Mouse (Mus musculus) hindbrain, postnatal 0 days (tissue): ENCODE results near the gene N4bp2l1. TPM values are rescaled to one million over a fixed set of nuclear protein-coding genes. Genes with fewer than 3 reads are reported as not detected.

ENCODE experiments used
- ATAC-seq: fragments of 200-750 bp; cut with Nextera tagmentation; 2 replicates; pipeline ENCODE4 v1.8.0; 2017; ENCODE audit warnings: mild to moderate bottlenecking, moderate TSS enrichment, moderate library complexity
- DNase-seq: peaks from one replicate; pipeline ENCODE4 v3.0.0-alpha.2; 2015; ENCODE audit warnings: low spot score
- H3K27ac ChIP-seq: fragments of 300-500 bp; sonication (generic); 2 replicates; pipeline ENCODE4 v1.5.1; 2014; ENCODE audit warnings: mild to moderate bottlenecking
- H3K27me3 ChIP-seq: fragments of 300-500 bp; sonication (generic); 2 replicates; pipeline ENCODE4 v1.6.1; 2014; ENCODE audit warnings: low read length, mixed read lengths; ENCODE audit not compliant: insufficient read depth
- H3K36me3 ChIP-seq: fragments of 300-500 bp; sonication (generic); 2 replicates; pipeline ENCODE4 v1.6.1; 2014; ENCODE audit warnings: low read length, mixed read lengths; ENCODE audit not compliant: insufficient read depth
- H3K4me1 ChIP-seq: fragments of 300-500 bp; sonication (generic); 2 replicates; pipeline ENCODE4 v1.6.1; 2014; ENCODE audit warnings: antibody characterized with exemption, low read length, mixed read lengths; ENCODE audit not compliant: insufficient read depth
- H3K4me2 ChIP-seq: fragments of 300-500 bp; sonication (generic); 2 replicates; pipeline ENCODE4 v1.6.1; 2014; ENCODE audit warnings: low read depth, mild to moderate bottlenecking, low read length, moderate library complexity, mixed read lengths
- H3K4me3 ChIP-seq: fragments of 300-500 bp; sonication (generic); 2 replicates; pipeline ENCODE4 v1.5.1; 2014; ENCODE audit warnings: low read length
- H3K9ac ChIP-seq: fragments of 300-500 bp; sonication (generic); replicated peaks from 2 replicates; pipeline ENCODE4 v1.6.1; 2014; ENCODE audit warnings: mild to moderate bottlenecking, low read length, moderate library complexity, mixed read lengths
- H3K9me3 ChIP-seq: fragments of 300-500 bp; sonication (generic); 2 replicates; pipeline ENCODE4 v1.6.1; 2016; ENCODE audit warnings: low read length, mixed read lengths
- CTCF ChIP-seq: IDR thresholded peaks from 2 replicates; pipeline ENCODE4 v1.5.1; 2016; ENCODE audit warnings: antibody characterized with exemption, control low read depth, low read depth
- WGBS: fragments of 180-500 bp; shearing (Covaris S2); extraction: QIAGEN DNeasy Blood & Tissue Kit; methylation state at CpG from one replicate; pipeline ENCODE4 v1.1.7; 2014; 5-methylcytosine and 5-hydroxymethylcytosine counted together
- polyA plus RNA-seq: library from polyadenylated mRNA; unstranded; fragments of >200 nt; fragmentation: Nextera tagmentation; extraction: Ambion mirVana; gene quantifications from 2 replicates; pipeline ENCODE4 v1.2.1, GENCODE M21; 2015
- total RNA-seq: library from RNA; depleted of rRNA; stranded (reverse); fragments of >200 nt; gene quantifications from 2 replicates; pipeline ENCODE4 v1.2.3, GENCODE M21; 2014

The N4bp2l1 gene
- total and polyA plus RNA-seq, 2 experiments from 2014 or later = 21.6 to 34.5 TPM

DNA sequence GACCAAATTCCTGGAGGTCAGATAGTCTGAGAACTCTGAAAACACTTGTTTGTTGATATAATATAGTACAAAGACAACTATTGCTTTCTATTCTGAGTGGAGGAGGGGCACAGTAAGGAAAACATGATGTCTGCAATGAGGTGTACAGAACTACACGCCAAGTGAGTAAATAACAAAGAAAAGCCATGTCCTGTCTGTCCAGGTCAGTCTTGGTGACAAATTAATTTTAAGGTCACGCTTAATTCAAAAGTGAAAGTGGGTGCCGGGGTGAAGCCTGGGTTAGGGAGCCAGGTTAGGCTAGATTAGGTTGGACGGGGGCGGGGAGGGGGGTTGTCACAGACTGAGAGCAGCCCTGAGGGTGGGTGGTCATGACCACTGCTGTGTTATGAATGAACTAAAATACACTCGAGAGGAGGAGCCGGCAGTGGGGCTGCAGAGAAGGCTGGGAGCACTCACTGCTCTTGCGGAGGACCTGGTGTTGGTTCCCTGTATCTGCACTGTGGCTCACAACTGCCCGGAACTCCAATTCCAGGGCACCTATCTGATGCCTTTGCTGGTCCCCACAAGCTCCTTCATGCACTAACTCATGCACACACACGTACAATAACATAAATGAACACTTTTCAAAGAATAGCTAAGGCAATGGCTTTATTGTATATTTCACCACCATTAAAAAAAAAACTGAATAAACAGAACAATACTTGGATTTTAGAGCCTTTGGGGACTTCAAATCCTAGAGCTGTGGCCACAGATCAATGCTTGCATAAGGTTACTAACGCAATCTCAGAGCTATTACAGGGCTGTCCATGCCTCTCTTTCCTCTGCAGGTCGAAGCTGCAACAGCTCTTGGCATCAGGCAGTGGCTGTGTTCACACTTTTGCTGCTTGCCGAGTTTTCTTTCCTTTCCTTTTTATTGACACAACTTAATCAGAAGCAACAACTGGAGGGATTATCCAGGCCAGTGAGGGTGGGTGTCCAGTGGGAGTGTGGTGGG is 2.6 kb upstream of the N4bp2l1 start:
- H3K36me3 ChIP-seq = no peaks in the 10 kb centered on the region
- H3K4me2 ChIP-seq = no peak overlapping the region
- no peaks in the 10 kb centered on the region for H3K27me3 ChIP-seq
- no peaks in the 10 kb centered on the region for H3K9me3 ChIP-seq
- peaks cover 8% of the 10 kb centered on the region; the same call in 1 of the 2 replicates for H3K4me1 ChIP-seq
- DNase-seq (no peak), ATAC-seq (no peak)
- no peak for TF ChIP-seq CTCF
- WGBS = 65% methylated on average over 13 of the region's 13 CpGs
- no peak overlapping the region for H3K27ac ChIP-seq
- H3K9ac ChIP-seq = no peak overlapping the region
- no peak overlapping the region for H3K4me3 ChIP-seq

DNA sequence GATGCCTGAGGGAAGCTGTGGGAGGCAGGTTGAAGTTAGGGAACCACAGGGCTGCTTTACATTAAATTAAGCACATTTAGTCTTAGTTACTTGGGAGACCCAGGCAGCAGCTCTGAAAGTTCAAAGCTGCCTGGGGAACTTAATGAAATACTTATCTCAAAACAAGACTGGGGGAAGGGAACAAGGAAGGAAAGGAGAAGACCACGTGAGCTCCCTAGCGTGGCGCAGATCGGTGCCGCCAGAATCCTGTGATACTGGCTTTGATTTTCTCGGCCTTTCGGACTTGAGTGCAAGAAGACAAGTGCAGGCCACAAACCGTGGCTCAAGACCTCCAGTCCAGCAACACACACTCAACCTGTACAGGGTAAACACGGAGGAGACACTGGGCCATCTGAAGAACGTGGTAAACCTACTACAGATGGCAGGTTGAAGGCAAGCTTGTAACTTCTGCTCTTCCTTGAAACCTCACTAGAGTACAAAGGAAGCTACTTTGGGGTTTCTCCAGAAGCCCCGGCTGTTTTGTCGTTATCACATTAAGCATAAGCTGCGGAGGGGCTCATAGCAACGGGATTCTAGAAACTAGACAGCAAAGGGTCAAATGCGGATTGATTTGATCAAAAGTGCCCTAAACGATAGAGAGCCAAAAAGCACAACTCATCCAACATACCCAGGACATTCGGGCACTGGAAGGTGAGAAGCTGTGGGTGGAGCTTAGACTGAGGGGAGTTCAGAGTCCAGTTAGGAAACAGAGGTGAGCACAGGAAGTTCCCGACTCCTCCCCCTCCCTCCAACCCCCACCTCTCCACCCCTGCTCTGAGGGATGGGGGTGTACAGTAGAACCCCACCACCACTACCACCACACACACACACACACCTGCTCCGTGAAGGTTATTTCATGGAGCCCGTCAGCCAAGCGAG is 1.5 kb upstream of the N4bp2l1 start:
- Histone ChIP-seq H3K36me3 (no peaks in the 10 kb centered on the region), H3K4me1 (peaks cover 8% of the 10 kb centered on the region; the same call in 1 of the 2 replicates), H3K4me2 (no peak overlapping the region), H3K9ac (no peak overlapping the region), H3K27ac (no peak overlapping the region), H3K27me3 (no peaks in the 10 kb centered on the region), H3K9me3 (no peaks in the 10 kb centered on the region), H3K4me3 (no peak overlapping the region)
- TF ChIP-seq CTCF = no peak
- WGBS = 74% methylated on average over 21 of the region's 21 CpGs
- ATAC-seq (no peak), DNase-seq (no peak)

DNA sequence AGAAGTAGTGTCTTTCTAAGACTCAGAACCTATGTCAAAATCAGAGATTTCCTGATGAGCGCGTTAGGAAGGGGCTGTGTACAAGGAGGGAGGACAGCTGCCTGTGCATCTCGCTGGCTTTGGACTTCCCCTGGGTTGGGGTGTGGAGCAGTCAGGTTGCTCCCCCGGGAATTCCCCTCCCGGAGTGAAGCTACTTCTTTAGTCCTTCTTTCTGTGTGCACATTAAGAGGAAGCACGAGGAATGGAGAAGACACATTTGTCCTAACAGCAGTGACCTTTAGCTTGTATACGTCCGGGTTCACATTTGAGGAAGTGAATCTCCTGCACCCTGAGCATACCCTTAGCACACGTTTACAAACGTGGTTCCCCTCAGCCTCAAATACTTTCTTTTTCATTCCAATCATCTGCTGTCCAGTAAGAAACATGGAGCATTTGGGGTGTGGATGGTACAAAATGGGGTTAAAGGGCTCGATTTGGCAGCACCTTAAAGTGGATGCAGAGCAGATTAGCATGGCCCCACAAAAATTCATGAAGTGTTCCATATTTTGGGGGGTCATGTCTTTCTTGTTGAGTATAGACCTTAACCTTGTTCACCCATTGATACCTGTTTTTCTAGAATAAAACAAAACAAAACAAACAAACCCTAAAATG is 1.5 kb downstream of the N4bp2l1 start:
- H3K4me2 ChIP-seq = no peak overlapping the region
- no peaks in the 10 kb centered on the region for H3K27me3 ChIP-seq
- H3K9me3 ChIP-seq = no peaks in the 10 kb centered on the region
- DNase-seq = no peak
- ATAC-seq = no peak
- no peak for TF ChIP-seq CTCF
- 0 out of 2 replicates have a peak, but pooled peaks cover 3% of the 10 kb centered on the region for H3K4me1 ChIP-seq
- H3K36me3 ChIP-seq = no peaks in the 10 kb centered on the region
- H3K27ac ChIP-seq = no peak overlapping the region
- no peak overlapping the region for H3K4me3 ChIP-seq
- WGBS = 56% methylated on average over 11 of the region's 11 CpGs
- H3K9ac ChIP-seq = no peak overlapping the region

DNA sequence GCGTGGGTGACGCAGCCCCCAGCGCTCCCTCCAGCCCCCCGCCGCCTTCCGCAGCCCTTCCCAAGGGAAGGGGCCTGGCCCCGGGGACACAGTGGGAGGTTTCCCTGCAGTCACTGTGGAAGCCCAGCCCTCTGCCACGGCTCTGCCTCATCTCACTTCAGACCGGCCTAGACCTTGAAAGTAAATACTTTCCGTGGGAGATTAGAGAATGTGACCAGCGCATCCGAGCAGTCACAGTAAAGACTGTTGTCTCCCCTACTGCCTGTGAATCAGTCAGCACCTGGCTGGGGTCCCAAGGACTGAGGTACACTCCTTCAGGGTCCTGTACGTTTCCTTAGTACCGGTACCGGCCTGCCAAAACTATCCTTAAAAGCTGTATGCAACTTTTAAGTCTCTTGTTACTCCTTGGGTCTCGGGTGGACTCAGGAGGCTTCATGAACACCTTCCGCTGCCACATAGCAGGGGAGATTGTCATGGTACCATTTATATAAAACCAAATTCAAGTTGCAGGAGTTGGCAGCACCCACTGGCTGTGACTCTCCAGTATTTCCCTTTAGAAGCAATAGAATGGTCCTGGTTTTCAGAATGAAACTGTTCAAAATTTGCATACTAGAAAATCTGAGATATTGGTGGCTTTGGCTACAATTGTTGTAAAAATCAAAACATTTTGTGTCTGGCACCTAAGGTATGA is 2.2 kb downstream of the N4bp2l1 start:
- H3K4me3 ChIP-seq = peak overlapping the region; percentile 91
- no peaks in the 10 kb centered on the region for H3K36me3 ChIP-seq
- H3K9ac ChIP-seq = peak overlapping the region; percentile 83
- H3K4me2 ChIP-seq = peak overlapping the region; percentile 92
- H3K9me3 ChIP-seq = no peaks in the 10 kb centered on the region
- WGBS = 8% methylated on average over 13 of the region's 17 CpGs
- DNase-seq (no peak), ATAC-seq (peak; percentile 68; the same call in 1 of the 2 replicates)
- H3K4me1 ChIP-seq = 0 out of 2 replicates have a peak, but pooled peaks cover 3% of the 10 kb centered on the region
- no peaks in the 10 kb centered on the region for H3K27me3 ChIP-seq
- peak overlapping the region; percentile 81 for H3K27ac ChIP-seq
- no peak for TF ChIP-seq CTCF

DNA sequence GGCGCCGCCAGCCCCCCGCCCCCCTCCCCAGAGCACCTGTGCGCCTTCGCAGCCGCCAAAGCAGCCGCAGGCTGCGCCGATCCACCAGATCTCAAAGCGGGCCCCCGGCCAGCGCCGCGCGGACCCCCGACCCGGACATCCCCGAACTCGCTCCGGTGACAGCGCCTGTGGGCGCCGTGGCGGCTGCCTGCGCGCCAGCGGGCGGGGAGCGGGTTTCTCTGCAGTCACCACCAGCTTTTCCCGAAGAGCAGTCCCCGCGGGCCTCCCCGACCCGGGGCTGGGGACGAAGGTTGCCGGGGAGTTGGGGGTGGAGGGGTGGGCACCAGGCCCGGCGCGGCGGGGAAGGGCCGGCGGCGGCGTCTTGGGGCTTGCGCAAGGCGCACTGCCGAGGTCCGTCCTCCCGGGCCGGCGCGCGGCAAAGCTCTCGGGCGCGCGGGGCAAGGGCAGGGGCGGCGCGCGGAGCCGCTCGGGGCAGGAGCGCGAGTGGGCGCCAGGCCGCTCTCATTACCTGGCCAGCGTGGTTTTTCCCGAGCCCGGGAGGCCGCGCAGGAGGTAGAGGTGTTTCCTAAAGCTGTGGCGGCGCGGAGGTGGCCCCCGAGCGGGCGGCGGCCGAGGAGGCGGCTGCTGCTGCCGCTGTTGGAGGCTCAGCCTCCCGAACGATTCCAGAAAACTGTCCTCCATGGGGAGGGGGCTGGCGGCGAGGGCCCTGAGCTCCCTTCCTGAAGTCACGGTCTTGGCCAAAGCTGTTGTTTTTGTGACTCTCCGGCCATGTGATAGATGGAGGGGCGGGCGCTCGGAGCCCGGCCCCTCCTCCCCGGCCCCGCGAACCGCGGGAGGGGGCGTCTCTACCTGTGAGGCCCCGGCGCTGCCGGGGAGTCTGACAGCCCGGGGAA is 3.0 kb downstream of the N4bp2l1 start:
- Histone ChIP-seq H3K27me3 (no peaks in the 10 kb centered on the region), H3K9me3 (no peaks in the 10 kb centered on the region), H3K4me2 (peak overlapping the region; percentile 92), H3K36me3 (no peaks in the 10 kb centered on the region), H3K27ac (peak overlapping the region; percentile 81), H3K4me1 (no peaks in the 10 kb centered on the region), H3K4me3 (peak overlapping the region; percentile 91), H3K9ac (peak overlapping the region; percentile 83)
- under 1% methylated on average over 55 of the region's 102 CpGs for WGBS
- DNase-seq (peak; percentile 81), ATAC-seq (peak; percentile 87)
- TF ChIP-seq CTCF = no peak
